Mouse (Mus musculus): Measurements from ENCODE around the gene Pank3. TPM values are rescaled to one million over a fixed set of nuclear protein-coding genes. Genes with fewer than 3 reads are reported as not detected.
"Not testable (repeated sequence)": the region's sequence is repeated elsewhere in the genome, so short reads cannot be mapped to it uniquely, and the experiment has no call there.

The Pank3 gene
- polyA plus RNA-seq, 1 experiment from 2014 or later = 30.3 TPM

DNA sequence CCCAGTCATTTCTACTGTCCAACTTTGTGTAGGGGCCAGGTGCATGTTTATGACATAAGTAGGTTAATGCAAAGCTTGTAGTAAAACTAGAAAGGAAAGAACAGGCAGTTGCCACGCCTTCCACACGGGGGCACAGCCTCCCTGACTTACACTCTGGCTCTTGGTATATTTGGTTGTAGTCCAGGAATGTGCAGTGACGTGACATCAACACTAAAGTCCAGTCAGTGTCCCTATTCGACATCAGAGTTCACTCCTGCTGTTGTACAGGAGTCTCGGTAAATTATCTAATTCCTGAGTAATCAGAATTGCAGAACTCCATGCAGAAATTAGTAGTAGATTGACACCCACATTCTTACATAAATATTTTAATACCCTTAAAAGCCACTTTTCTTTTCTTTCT lies 13.8 kb downstream of the Pank3 start:
- H3K27ac ChIP-seq = no peak overlapping the region
- no peak overlapping the region for H3K9ac ChIP-seq
- no peak for ATAC-seq (ENCODE audit: low FRiP score)
- no peaks in the 10 kb centered on the region for H3K4me1 ChIP-seq
- H3K36me3 ChIP-seq (replicated peaks) = peaks cover 73% of the 10 kb centered on the region
- WGBS = 92% methylated on average over 5 of the region's 5 CpGs
- H3K27me3 ChIP-seq = no peaks in the 10 kb centered on the region
- no peaks in the 10 kb centered on the region for H3K9me3 ChIP-seq
- no peak overlapping the region for H3K4me3 ChIP-seq (replicated peaks)
- no peak overlapping the region for H3K4me2 ChIP-seq

DNA sequence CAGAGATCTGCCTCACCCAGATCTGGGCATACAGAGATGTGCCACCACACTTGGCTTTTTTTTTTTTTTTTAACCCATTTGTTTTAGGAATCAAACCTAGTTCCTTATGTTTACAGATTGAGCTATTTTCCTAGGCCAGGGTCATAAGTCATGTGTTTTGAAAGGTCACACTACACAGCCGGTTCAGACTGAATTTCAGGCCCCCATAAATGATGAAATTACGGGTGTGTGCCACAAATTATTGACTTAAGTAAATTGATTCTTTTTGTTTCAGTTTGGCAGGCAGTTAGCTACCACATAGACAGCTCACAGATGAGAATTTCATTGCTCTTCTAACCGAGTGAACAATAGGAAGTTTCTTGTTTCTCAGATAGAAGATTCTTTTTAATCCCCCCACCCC lies 14.7 kb downstream of the Pank3 start:
- Histone ChIP-seq H3K36me3 (replicated peaks) (peaks cover 68% of the 10 kb centered on the region), H3K4me3 (replicated peaks) (no peak overlapping the region), H3K9ac (no peak overlapping the region), H3K9me3 (no peaks in the 10 kb centered on the region), H3K27me3 (no peaks in the 10 kb centered on the region), H3K4me1 (no peaks in the 10 kb centered on the region), H3K27ac (no peak overlapping the region), H3K4me2 (no peak overlapping the region)
- no peak for ATAC-seq (ENCODE audit: low FRiP score)
- 92% methylated on average over 3 of the region's 3 CpGs for WGBS

DNA sequence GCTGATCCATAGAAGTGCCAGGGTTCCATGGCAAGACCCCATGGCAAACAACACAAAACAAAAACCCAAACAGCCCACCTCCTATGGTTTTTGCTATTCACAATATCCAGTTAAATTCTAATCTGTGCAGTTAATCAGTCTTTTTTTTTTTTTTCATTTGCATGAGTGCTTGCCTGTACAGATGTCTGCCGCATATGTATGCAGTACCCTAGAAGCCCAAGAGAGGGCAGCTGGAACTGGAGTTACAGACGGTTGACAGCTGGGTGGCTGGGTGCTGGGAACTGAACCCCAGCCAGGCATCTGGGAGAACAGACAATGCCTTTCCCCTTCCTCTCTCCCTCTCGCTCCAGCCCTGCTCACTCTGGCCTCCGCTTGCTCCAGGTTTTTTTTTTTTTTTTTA lies 15.3 kb downstream of the Pank3 start:
- no peak overlapping the region for H3K4me2 ChIP-seq
- no peaks in the 10 kb centered on the region for H3K4me1 ChIP-seq
- WGBS = 93% methylated on average over 4 of the region's 4 CpGs
- no peaks in the 10 kb centered on the region for H3K27me3 ChIP-seq
- no peak overlapping the region for H3K4me3 ChIP-seq (replicated peaks)
- peaks cover 68% of the 10 kb centered on the region for H3K36me3 ChIP-seq (replicated peaks)
- H3K27ac ChIP-seq = no peak overlapping the region
- no peaks in the 10 kb centered on the region for H3K9me3 ChIP-seq
- ATAC-seq (ENCODE audit: low FRiP score) = no peak
- no peak overlapping the region for H3K9ac ChIP-seq

DNA sequence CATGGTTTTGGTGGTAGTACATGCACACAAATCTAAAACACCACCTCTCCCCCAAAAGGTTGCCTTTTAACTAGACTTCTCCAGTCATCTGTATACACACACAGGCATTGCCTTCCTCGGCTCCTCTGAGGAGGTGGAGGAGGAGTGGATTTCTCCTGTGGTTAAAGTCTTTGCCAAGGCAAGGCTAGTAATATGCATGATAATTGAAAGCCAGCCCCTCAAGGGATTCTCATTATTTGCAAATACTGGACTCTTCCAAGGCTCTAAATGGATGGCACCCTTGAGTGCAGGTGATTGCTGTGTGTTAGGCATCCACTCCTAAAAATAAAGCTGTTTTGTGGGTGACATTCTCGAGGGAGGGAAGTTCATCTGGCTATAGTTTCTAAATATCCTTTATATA lies 19.2 kb downstream of the Pank3 start:
- Histone ChIP-seq H3K27me3 (no peaks in the 10 kb centered on the region), H3K4me1 (no peaks in the 10 kb centered on the region), H3K9me3 (no peaks in the 10 kb centered on the region), H3K4me3 (replicated peaks) (no peak overlapping the region), H3K4me2 (no peak overlapping the region), H3K36me3 (replicated peaks) (peaks cover 52% of the 10 kb centered on the region), H3K9ac (no peak overlapping the region), H3K27ac (no peak overlapping the region)
- no peak for ATAC-seq (ENCODE audit: low FRiP score)
- 67% methylated on average over 2 of the region's 2 CpGs for whole genome bisulfite sequencing

DNA sequence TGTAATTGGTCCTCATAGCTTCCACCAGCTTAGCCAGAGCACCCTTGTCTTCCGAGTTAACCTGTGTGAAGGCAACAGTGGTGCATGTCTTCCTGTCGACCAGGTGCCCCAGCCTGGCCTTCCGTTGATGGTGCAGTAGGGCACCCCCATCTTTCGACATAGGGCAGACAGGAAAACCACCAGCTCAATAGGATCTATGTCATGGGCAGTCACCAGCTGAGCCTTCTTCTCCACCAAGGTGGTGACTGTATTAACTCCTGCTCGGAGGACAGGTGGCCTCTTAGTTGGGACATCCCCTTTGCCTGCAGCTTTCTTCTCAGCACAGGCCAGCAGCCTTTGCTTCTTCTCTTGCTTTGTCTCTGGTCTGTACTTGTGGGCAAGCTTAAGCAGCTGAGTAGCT lies 23.5 kb downstream of the Pank3 start:
- not testable (repeated sequence) for H3K27ac ChIP-seq; H3K9ac ChIP-seq; ATAC-seq (ENCODE audit: low FRiP score); H3K4me3 ChIP-seq (replicated peaks); H3K9me3 ChIP-seq; H3K4me2 ChIP-seq; H3K4me1 ChIP-seq
- peaks cover 21% of the 10 kb centered on the region for H3K36me3 ChIP-seq (replicated peaks)
- H3K27me3 ChIP-seq = peaks cover 28% of the 10 kb centered on the region
- 89% methylated on average over 5 of the region's 5 CpGs for WGBS

DNA sequence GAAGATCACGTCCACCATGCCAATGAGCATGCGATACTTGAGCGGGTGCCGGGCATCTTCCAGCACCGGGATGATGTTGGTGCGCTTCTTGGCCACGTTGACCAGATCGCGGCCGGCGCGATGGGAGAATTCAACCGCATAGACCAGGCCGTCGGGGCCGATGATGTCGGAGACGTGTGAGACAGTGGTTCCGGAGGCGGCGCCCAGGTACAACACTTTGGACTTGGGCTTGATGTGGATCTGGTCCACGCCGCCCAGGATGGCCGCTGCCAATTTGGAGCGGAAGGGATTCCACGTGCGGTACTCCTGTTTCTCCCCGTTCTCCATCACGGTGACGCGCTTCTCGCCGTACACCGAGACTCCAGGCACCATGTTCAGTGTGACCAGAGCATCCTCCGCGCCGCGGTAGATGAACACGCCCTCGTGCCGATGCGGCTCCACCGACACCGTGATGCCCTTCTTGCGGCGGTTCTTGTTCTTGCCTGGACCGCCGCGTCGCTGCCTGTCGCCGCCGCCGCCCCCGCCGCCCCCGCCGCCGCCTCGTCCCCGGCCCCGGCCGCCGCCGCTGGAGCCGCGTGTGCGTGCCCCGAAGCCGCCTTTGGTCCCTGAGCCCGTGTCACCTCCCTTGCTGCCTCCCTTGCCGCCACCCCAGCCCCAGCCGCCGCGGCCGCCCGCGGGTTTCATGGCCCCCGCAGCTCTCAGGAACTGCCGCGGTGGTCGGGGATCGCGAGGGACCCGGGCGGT lies 28.6 kb downstream of the Pank3 start:
- 3% methylated on average over 77 of the region's 86 CpGs for WGBS
- Histone ChIP-seq H3K9ac (peak overlapping the region; percentile 66), H3K4me1 (peaks cover 19% of the 10 kb centered on the region), H3K36me3 (replicated peaks) (no peaks in the 10 kb centered on the region), H3K27ac (peak overlapping the region; percentile 66; the same call in 1 of the 2 replicates), H3K4me2 (peak overlapping the region; percentile 96), H3K9me3 (no peaks in the 10 kb centered on the region), H3K4me3 (replicated peaks) (peak overlapping the region; percentile 68), H3K27me3 (peaks cover 52% of the 10 kb centered on the region)
- ATAC-seq (ENCODE audit: low FRiP score) = peak; percentile 72

DNA sequence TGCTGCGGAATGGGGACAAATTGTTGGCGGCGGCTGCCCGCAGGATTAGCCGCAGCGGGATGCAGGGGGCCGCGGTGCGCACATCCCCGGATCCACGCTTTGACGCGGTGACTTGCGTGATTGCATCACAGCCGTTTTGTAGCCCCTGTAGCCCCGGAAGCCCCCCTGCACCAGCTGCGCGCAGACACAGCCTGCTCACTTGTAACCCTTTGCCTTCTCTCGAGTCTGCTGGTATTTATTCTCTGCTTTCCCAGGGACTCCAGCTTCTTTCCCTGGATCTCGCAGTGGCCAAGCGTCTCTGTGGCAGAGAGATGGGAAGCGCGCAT lies 29.2 kb downstream of the Pank3 start:
- no peaks in the 10 kb centered on the region for H3K36me3 ChIP-seq (replicated peaks)
- WGBS = 2% methylated on average over 23 of the region's 23 CpGs
- peaks cover 52% of the 10 kb centered on the region for H3K27me3 ChIP-seq
- H3K4me1 ChIP-seq = peaks cover 19% of the 10 kb centered on the region
- peak overlapping the region; percentile 66 for H3K9ac ChIP-seq
- H3K4me3 ChIP-seq (replicated peaks) = peak overlapping the region; percentile 68
- peak overlapping the region; percentile 66; the same call in 1 of the 2 replicates for H3K27ac ChIP-seq
- peak overlapping the region; percentile 96 for H3K4me2 ChIP-seq
- no peaks in the 10 kb centered on the region for H3K9me3 ChIP-seq
- ATAC-seq (ENCODE audit: low FRiP score) = peak; percentile 92

DNA sequence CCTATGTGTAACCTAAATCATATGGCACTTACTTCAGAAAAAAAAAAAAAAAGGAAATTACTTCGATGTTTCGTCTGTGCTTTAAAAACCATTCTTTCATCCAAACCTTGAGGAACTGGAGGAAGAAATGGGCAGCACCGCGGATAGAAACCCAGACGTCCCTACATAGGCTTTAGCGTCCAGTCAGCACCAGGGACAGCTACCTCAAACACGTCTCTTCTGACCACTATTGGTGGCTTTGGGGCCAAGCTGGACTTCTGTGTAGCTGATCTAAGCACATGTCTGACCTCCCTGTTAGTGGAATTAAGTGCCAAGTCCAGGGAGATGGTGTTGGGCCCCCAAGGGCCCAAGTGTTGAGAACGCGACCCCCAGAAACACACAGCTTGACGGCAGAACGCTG lies 29.6 kb downstream of the Pank3 start, which contains the start of gene Fbll1:
TSS of gene Fbll1 (minus strand) at position 11 of the 400 bp plus-strand sequence.
- Histone ChIP-seq H3K27ac (peak within 1 kb of the TSS; percentile 66; the same call in 1 of the 2 replicates), H3K27me3 (peaks cover 52% of the 10 kb centered on the region), H3K9ac (peak within 1 kb of the TSS; percentile 66), H3K4me3 (replicated peaks) (peak within 1 kb of the TSS; percentile 68), H3K4me2 (peak within 1 kb of the TSS; percentile 96), H3K4me1 (peaks cover 19% of the 10 kb centered on the region), H3K9me3 (no peaks in the 10 kb centered on the region), H3K36me3 (replicated peaks) (no peaks in the 10 kb centered on the region)
- ATAC-seq (ENCODE audit: low FRiP score) = no peak
- WGBS = 11% methylated on average over 11 of the region's 11 CpGs

DNA sequence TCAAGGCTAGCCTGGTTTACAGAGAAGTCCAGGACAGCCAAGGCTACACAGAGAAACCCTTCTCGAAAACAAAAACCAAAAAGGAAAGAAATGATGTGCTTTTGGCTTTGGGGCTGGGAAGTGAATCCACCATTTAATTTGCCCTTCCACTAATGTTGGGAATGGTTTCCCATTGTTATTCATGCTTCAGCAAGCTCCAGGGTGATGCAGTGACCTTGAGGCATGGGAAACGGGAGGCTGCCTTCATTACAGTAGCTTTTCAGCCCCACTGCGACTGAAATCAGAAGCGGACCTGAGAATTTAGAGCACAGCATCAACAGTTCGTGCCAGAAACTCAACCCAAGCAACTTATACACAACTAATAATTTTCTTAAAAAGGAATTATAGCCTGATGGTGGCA lies 32.0 kb downstream of the Pank3 start:
- Histone ChIP-seq H3K4me3 (replicated peaks) (no peak overlapping the region), H3K9me3 (no peaks in the 10 kb centered on the region), H3K9ac (no peak overlapping the region), H3K4me1 (peaks cover 19% of the 10 kb centered on the region), H3K27ac (no peak overlapping the region), H3K36me3 (replicated peaks) (peaks cover under 1% of the 10 kb centered on the region; the same call in 1 of the 2 replicates), H3K4me2 (no peak overlapping the region), H3K27me3 (peaks cover 39% of the 10 kb centered on the region)
- WGBS = 82% methylated on average over 5 of the region's 5 CpGs
- no peak for ATAC-seq (ENCODE audit: low FRiP score)

DNA sequence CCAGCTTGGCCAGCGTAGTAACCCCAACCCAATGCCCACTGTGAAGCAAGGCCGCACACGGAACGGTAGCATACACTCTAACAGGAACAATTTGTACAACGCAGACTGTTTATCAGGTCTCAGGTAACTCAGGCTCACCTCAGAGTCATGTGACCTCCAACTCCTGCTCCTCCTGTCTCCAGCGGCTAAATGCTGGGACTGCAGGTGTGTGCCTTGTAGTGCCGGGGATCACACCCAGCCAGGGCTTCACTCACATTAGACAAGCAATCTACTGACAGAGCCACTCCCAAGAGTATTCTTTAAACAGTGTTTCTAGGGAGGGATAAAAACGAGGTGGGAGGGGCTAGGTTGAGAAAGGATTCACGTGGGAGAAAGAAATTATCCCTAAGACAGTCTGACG lies 42.2 kb downstream of the Pank3 start:
- Histone ChIP-seq H3K36me3 (replicated peaks) (peaks cover 99% of the 10 kb centered on the region), H3K9me3 (no peaks in the 10 kb centered on the region), H3K4me3 (replicated peaks) (no peak overlapping the region), H3K27ac (no peak overlapping the region), H3K4me1 (no peaks in the 10 kb centered on the region), H3K4me2 (no peak overlapping the region), H3K27me3 (no peaks in the 10 kb centered on the region), H3K9ac (no peak overlapping the region)
- 84% methylated on average over 10 of the region's 10 CpGs for WGBS
- ATAC-seq (ENCODE audit: low FRiP score) = no peak

DNA sequence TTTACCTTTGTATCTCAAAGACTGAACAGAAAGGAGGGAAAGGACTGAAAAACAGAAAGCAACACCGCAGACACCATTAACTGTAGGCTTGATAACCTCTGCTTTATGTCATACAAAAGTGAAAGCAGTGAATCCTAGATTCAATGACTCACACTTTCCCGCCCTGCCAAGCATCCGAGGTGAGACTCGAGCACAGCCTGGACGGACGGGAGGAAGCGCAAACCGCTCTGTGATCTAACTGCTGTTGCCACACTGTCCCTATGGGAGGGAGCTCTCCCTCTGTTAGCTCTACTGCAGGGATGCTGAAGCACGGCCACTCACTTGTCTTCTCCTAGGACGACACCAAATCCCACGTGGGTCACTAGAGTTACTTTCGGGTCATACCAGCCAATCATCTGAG lies 47.0 kb downstream of the Pank3 start:
- no peaks in the 10 kb centered on the region for H3K27me3 ChIP-seq
- no peak overlapping the region for H3K27ac ChIP-seq
- no peaks in the 10 kb centered on the region for H3K4me1 ChIP-seq
- H3K9ac ChIP-seq = no peak overlapping the region
- 89% methylated on average over 12 of the region's 12 CpGs for WGBS
- no peak overlapping the region for H3K4me3 ChIP-seq (replicated peaks)
- no peak for ATAC-seq (ENCODE audit: low FRiP score)
- H3K9me3 ChIP-seq = no peaks in the 10 kb centered on the region
- H3K4me2 ChIP-seq = no peak overlapping the region
- peaks cover 94% of the 10 kb centered on the region for H3K36me3 ChIP-seq (replicated peaks)

DNA sequence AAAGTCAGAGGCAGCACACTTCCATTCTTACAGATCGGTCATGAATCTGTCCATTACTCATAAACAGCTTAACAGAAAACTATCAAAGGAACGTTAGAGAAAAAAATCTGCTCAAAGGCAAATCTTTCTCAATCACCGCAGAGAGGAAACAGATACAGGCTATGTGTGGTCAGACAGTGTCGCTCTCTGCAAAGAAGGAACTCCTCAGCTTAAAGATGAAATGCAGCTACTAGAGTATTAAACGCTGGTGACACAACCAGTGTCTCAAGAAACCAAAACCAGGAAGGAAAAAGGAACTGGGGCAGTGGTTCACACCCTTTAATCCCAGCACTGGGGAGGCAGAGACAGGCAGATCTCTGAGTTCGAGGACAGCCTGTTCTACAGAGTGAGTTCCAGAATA lies 58.4 kb downstream of the Pank3 start:
- Histone ChIP-seq H3K27ac (no peak overlapping the region), H3K9me3 (no peaks in the 10 kb centered on the region), H3K4me2 (no peak overlapping the region), H3K27me3 (no peaks in the 10 kb centered on the region), H3K9ac (no peak overlapping the region), H3K4me1 (peaks cover 4% of the 10 kb centered on the region; the same call in 1 of the 2 replicates), H3K4me3 (replicated peaks) (no peak overlapping the region), H3K36me3 (replicated peaks) (peaks cover 88% of the 10 kb centered on the region)
- WGBS = 93% methylated on average over 6 of the region's 6 CpGs
- no peak for ATAC-seq (ENCODE audit: low FRiP score)

DNA sequence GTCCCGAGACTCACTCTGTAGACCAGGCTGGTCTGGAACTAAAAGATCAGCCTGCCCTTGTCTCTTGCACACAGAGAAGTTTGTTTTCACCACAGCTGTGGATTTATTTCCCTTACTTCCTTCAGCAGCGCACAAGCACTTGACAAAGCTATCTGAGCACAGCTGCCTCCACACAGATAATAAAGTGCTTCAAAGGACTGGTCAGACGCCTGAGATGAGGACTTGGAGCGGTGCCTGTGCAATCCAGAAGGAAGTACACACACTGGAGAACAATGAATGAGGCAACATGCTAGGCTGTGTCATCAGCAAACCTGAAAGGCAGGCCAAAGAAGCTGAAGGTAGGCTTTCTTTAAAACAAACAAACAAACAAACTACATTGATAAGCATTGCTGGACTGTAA lies 62.9 kb downstream of the Pank3 start:
- H3K27me3 ChIP-seq = no peaks in the 10 kb centered on the region
- peaks cover 16% of the 10 kb centered on the region for H3K4me1 ChIP-seq
- H3K27ac ChIP-seq = no peak overlapping the region
- H3K9me3 ChIP-seq = no peaks in the 10 kb centered on the region
- no peak for ATAC-seq (ENCODE audit: low FRiP score)
- 89% methylated on average over 4 of the region's 4 CpGs for WGBS
- no peak overlapping the region for H3K4me3 ChIP-seq (replicated peaks)
- no peak overlapping the region for H3K4me2 ChIP-seq
- peaks cover 55% of the 10 kb centered on the region for H3K36me3 ChIP-seq (replicated peaks)
- no peak overlapping the region for H3K9ac ChIP-seq
